ENCODE assay signal across 8 mouse cellular contexts in genomic region chr9:48644926-48645647, GRCm38 (mm10). TPM values are rescaled to one million over a fixed set of nuclear protein-coding genes. Genes with fewer than 3 reads are reported as not detected.
DNase-seq lines count a peak whose midpoint lies in the region; ATAC-seq and TF ChIP-seq lines count a peak whose summit lies in the region.

No protein-coding gene starts in this region.

- WGBS in forebrain, embryonic 11.5 days = 51% methylated on average over 13 of the region's 13 CpGs
- 51% methylated on average over 13 of the region's 13 CpGs for WGBS in forebrain, embryonic 12.5 days
- 41% methylated on average over 13 of the region's 13 CpGs for WGBS in liver, embryonic 12.5 days (ENCODE audit: insufficient replicate concordance)
- WGBS in heart, postnatal 0 days = 44% methylated on average over 13 of the region's 13 CpGs

- no peaks in the 10 kb centered on the region for H3K9me3 ChIP-seq in forebrain, embryonic 11.5 days (ENCODE audit: control insufficient read depth, low read length)
- 0 out of 2 replicates have a peak, but pooled peaks cover 6% of the 10 kb centered on the region for H3K9me3 ChIP-seq in forebrain, embryonic 12.5 days
- H3K9me3 ChIP-seq in liver, embryonic 12.5 days (replicated peaks) = peaks cover 8% of the 10 kb centered on the region
- H3K9me3 ChIP-seq in heart, postnatal 0 days (replicated peaks; ENCODE audit: control insufficient read depth, low read length) = 0 out of 2 replicates have a peak, but pooled peaks cover 6% of the 10 kb centered on the region

- no peak overlapping the region for H3K27ac ChIP-seq in forebrain, embryonic 11.5 days (ENCODE audit: low read depth, low read length)
- no peak overlapping the region for H3K27ac ChIP-seq in forebrain, embryonic 12.5 days
- H3K27ac ChIP-seq in liver, embryonic 12.5 days = no peak overlapping the region
- no peak overlapping the region for H3K27ac ChIP-seq in heart, postnatal 0 days (ENCODE audit: low read depth)

- no peak overlapping the region for H3K4me2 ChIP-seq in forebrain, embryonic 11.5 days (ENCODE audit: low read depth, low read length, severe bottlenecking)
- no peak overlapping the region for H3K4me2 ChIP-seq in forebrain, embryonic 12.5 days
- no peak overlapping the region for H3K4me2 ChIP-seq in liver, embryonic 12.5 days
- H3K4me2 ChIP-seq in heart, postnatal 0 days (ENCODE audit: low read depth, low read length) = no peak overlapping the region

- ATAC-seq in forebrain, embryonic 11.5 days (replicated peaks; ENCODE audit: low FRiP score) = no peak
- no peak for ATAC-seq in forebrain, embryonic 12.5 days (ENCODE audit: low FRiP score)
- ATAC-seq in liver, embryonic 12.5 days = no peak
- no peak for ATAC-seq in heart, postnatal 0 days (ENCODE audit: insufficient read depth, low read depth)
- ATAC-seq in megakaryocyte-erythroid progenitor cell, adult 5-6 weeks (replicated peaks; ENCODE audit: low FRiP score, low TSS enrichment, poor library complexity, severe bottlenecking) = peak; percentile 79

- H3K4me1 ChIP-seq in forebrain, embryonic 11.5 days (replicated peaks; ENCODE audit: control insufficient read depth, insufficient read depth, low read length) = peaks cover 26% of the 10 kb centered on the region
- H3K4me1 ChIP-seq in forebrain, embryonic 12.5 days = peaks cover 33% of the 10 kb centered on the region
- H3K4me1 ChIP-seq in liver, embryonic 12.5 days = peaks cover 22% of the 10 kb centered on the region
- peaks cover 24% of the 10 kb centered on the region for H3K4me1 ChIP-seq in heart, postnatal 0 days (ENCODE audit: control insufficient read depth, insufficient read depth)

- TF ChIP-seq EP300 in heart, postnatal 0 days (IDR thresholded peaks at IDR 0.05; ENCODE audit: low read depth) = no peak

- no peaks in the 10 kb centered on the region for H3K36me3 ChIP-seq in forebrain, embryonic 11.5 days (ENCODE audit: control insufficient read depth, insufficient read depth, low read length)
- no peaks in the 10 kb centered on the region for H3K36me3 ChIP-seq in forebrain, embryonic 12.5 days (replicated peaks)
- H3K36me3 ChIP-seq in liver, embryonic 12.5 days = no peaks in the 10 kb centered on the region
- H3K36me3 ChIP-seq in heart, postnatal 0 days (replicated peaks; ENCODE audit: control insufficient read depth, insufficient read depth, low read length) = no peaks in the 10 kb centered on the region

- H3K27me3 ChIP-seq in forebrain, embryonic 11.5 days (ENCODE audit: control insufficient read depth, insufficient read depth, low read length) = no peaks in the 10 kb centered on the region
- peaks cover 18% of the 10 kb centered on the region for H3K27me3 ChIP-seq in forebrain, embryonic 12.5 days
- peaks cover 19% of the 10 kb centered on the region for H3K27me3 ChIP-seq in liver, embryonic 12.5 days (replicated peaks)
- H3K27me3 ChIP-seq in heart, postnatal 0 days (ENCODE audit: control insufficient read depth, insufficient read depth, low read length) = no peaks in the 10 kb centered on the region

- H3K4me3 ChIP-seq in forebrain, embryonic 11.5 days (ENCODE audit: low read depth, low read length) = no peak overlapping the region
- H3K4me3 ChIP-seq in forebrain, embryonic 12.5 days (replicated peaks) = no peak overlapping the region
- H3K4me3 ChIP-seq in liver, embryonic 12.5 days = no peak overlapping the region
- H3K4me3 ChIP-seq in heart, postnatal 0 days (ENCODE audit: low read depth, low read length) = no peak overlapping the region

- TF ChIP-seq CTCF in heart, postnatal 0 days (IDR thresholded peaks at IDR 0.05; ENCODE audit: low read depth) = peak; percentile 78

- H3K9ac ChIP-seq in forebrain, embryonic 11.5 days (ENCODE audit: low read length) = no peak overlapping the region
- no peak overlapping the region for H3K9ac ChIP-seq in forebrain, embryonic 12.5 days
- H3K9ac ChIP-seq in liver, embryonic 12.5 days = no peak overlapping the region
- no peak overlapping the region for H3K9ac ChIP-seq in heart, postnatal 0 days (replicated peaks; ENCODE audit: low read depth, low read length)

- peak; percentile 61 for DNase-seq in forebrain, embryonic 11.5 days (ENCODE audit: low spot score)
- DNase-seq in liver = peak; percentile 23
- peak; percentile 70 for DNase-seq in brain, adult 2 months (ENCODE audit: low read depth, low spot score)
- DNase-seq in heart, postnatal 0 days (ENCODE audit: low spot score) = peak; percentile 81
- no peak for DNase-seq in ovary, postnatal 14 days (ENCODE audit: low spot score)

RNA-seq across cellular contexts. Expression of gene Nnmt, which starts 40.1 kb away (rescaled TPM):
- polyA plus RNA-seq in forebrain, embryonic 11.5 days (2014; fragmentation: Nextera tagmentation; extraction: Ambion mirVana) = 1.1 and 1.9 TPM in 2 replicates
- polyA plus RNA-seq in forebrain, embryonic 12.5 days (2016; fragmentation: Nextera tagmentation; extraction: Ambion mirVana) = 1.2 and 2.1 TPM in 2 replicates
- polyA plus RNA-seq in liver, embryonic 12.5 days (2016; fragmentation: Nextera tagmentation; extraction: Ambion mirVana) = 0.43 and 0.59 TPM in 2 replicates
- 2.1 and 7.5 TPM in 2 replicates for total RNA-seq in heart, postnatal 0 days (2014; rRNA removed; ENCODE audit: low replicate concordance)
- polyA plus RNA-seq in heart, postnatal 0 days (2015; fragmentation: Nextera tagmentation; extraction: Ambion mirVana) = 12.0 and 12.4 TPM in 2 replicates
- not detected in 2 replicates for total RNA-seq in megakaryocyte-erythroid progenitor cell, adult 5-6 weeks (2014; fragmentation: Nextera tagmentation)
- not detected in 2 replicates for total RNA-seq in megakaryocyte-erythroid progenitor cell, adult 5-6 weeks (2017)
